In genomic region chr2:57772315-57772714, GRCm38 (mm10) we compare ENCODE assay signal across 12 mouse cellular contexts.
DNase-seq lines count a peak whose midpoint lies in the region; ATAC-seq and TF ChIP-seq lines count a peak whose summit lies in the region.
"Had no signal": no experiment of that assay in that cellular context is flagged by ENCODE, and none has a peak within 500 bp of the region (broad histone marks: within the 10 kb centered on the region; RNA-seq: fewer than 3 reads in every experiment).

No protein-coding gene starts in this region.

- DNase-seq in cerebellum, postnatal 10 days: peak; percentile 13 to 45
- no peak for DNase-seq in cerebellum, adult 18-20 months
- DNase-seq in left cerebral cortex, adult 2 months (ENCODE audit: extremely low spot score in 1 of 2, low spot score in 2 of 2): no peak
- no peak for DNase-seq in left cerebral cortex, adult 9 months (ENCODE audit: low spot score in 2 of 2)
- peak; percentile 56 for DNase-seq in NIH3T3 (ENCODE audit: low read depth)
- DNase-seq in gastrocnemius, adult 8-10 months (ENCODE audit: low spot score in 2 of 2): no peak
- DNase-seq: gastrocnemius, postnatal 14 days; liver, embryonic 13.5 days had no signal

- ATAC-seq in megakaryocyte progenitor cell, adult 5-6 weeks (replicated peaks; ENCODE audit: poor library complexity): peak; percentile 81
- no peak for ATAC-seq in activated CD4-positive, CD25-positive, alpha-beta regulatory T cell, adult 4 months
- ATAC-seq: hindbrain, embryonic 16.5 days had no signal

- intact Hi-C loops in left cerebral cortex, adult 2 months (cut with DNase I): loop anchor here (5.0 kb wide), 1 partner anchor 1655 kb away; no protein-coding TSS in a partner anchor

- H3K4me3 ChIP-seq in left cerebral cortex, adult 2 months: no peak overlapping the region
- H3K4me3 ChIP-seq: liver, embryonic 13.5 days; stomach, embryonic 15.5 days had no signal

- peak; percentile 41 for TF ChIP-seq CTCF in left cerebral cortex, adult 2 months (IDR thresholded peaks at IDR 0.05)

- H3K27ac ChIP-seq in left cerebral cortex, adult 2 months: no peak overlapping the region
- H3K27ac ChIP-seq: liver, embryonic 13.5 days; stomach, embryonic 15.5 days had no signal

Comparison
In these comparisons a context has a peak if more than half of its experiments do, and no peak if none do; other contexts are left out.
1. DNase-seq: peak in cerebellum, postnatal 10 days (2 of 2) and NIH3T3 (single experiment); none in cerebellum, adult 18-20 months (0 of 2), left cerebral cortex, adult 2 months (0 of 2), left cerebral cortex, adult 9 months (0 of 2) and gastrocnemius, adult 8-10 months (0 of 2).